ENCODE assay signal across 8 mouse cellular contexts in genomic region chr12:17510158-17510557, GRCm38 (mm10). TPM values are rescaled to one million over a fixed set of nuclear protein-coding genes. Genes with fewer than 3 reads are reported as not detected.
DNase-seq lines count a peak whose midpoint lies in the region; ATAC-seq and TF ChIP-seq lines count a peak whose summit lies in the region.

No protein-coding gene starts in this region.

- H3K36me3 ChIP-seq in hindbrain, postnatal 0 days (ENCODE audit: insufficient read depth, low read length): no peaks in the 10 kb centered on the region
- no peaks in the 10 kb centered on the region for H3K36me3 ChIP-seq in hindbrain, embryonic 13.5 days
- H3K36me3 ChIP-seq in lung, postnatal 0 days (ENCODE audit: insufficient read depth, low read length): no peaks in the 10 kb centered on the region
- no peaks in the 10 kb centered on the region for H3K36me3 ChIP-seq in intestine, embryonic 16.5 days (ENCODE audit: control insufficient read depth, insufficient read depth, low read length)

- H3K4me1 ChIP-seq in hindbrain, postnatal 0 days (ENCODE audit: insufficient read depth, low read length): no peaks in the 10 kb centered on the region
- H3K4me1 ChIP-seq in hindbrain, embryonic 13.5 days (replicated peaks): peaks cover 9% of the 10 kb centered on the region; the same call in 1 of the 2 replicates
- H3K4me1 ChIP-seq in lung, postnatal 0 days (ENCODE audit: insufficient read depth, low read depth, low read length): no peaks in the 10 kb centered on the region; the same call in 1 of the 2 replicates
- peaks cover 23% of the 10 kb centered on the region for H3K4me1 ChIP-seq in intestine, embryonic 16.5 days (ENCODE audit: control insufficient read depth, insufficient read depth, low read length)

- no peak for DNase-seq in hindbrain, postnatal 0 days (ENCODE audit: low spot score)
- peak; percentile 60 for DNase-seq in ES-CJ7 (ENCODE audit: low read depth, low spot score)
- DNase-seq in brain, adult 2 months (ENCODE audit: low read depth, low spot score): peak; percentile 61
- peak; percentile 93 for DNase-seq in lung, postnatal 0 days (ENCODE audit: low spot score)
- DNase-seq in spleen, postnatal 4 days (ENCODE audit: low spot score in 2 of 2): no peak
- no peak for DNase-seq in right cerebral cortex, postnatal 14 days

- H3K4me2 ChIP-seq in hindbrain, postnatal 0 days (ENCODE audit: low read depth, low read length): no peak overlapping the region
- H3K4me2 ChIP-seq in hindbrain, embryonic 13.5 days: no peak overlapping the region
- H3K4me2 ChIP-seq in lung, postnatal 0 days (replicated peaks; ENCODE audit: low read depth, low read length): peak overlapping the region; percentile 5; the same call in 1 of the 2 replicates
- H3K4me2 ChIP-seq in intestine, embryonic 16.5 days (ENCODE audit: low read depth, low read length): no peak overlapping the region

- no peak overlapping the region for H3K9ac ChIP-seq in hindbrain, postnatal 0 days (replicated peaks; ENCODE audit: low read length)
- no peak overlapping the region for H3K9ac ChIP-seq in hindbrain, embryonic 13.5 days
- H3K9ac ChIP-seq in lung, postnatal 0 days (replicated peaks; ENCODE audit: low read depth): no peak overlapping the region
- no peak overlapping the region for H3K9ac ChIP-seq in intestine, embryonic 16.5 days (ENCODE audit: low read depth, low read length)

- no peaks in the 10 kb centered on the region for H3K9me3 ChIP-seq in hindbrain, postnatal 0 days (ENCODE audit: low read length)
- H3K9me3 ChIP-seq in hindbrain, embryonic 13.5 days: no peaks in the 10 kb centered on the region
- H3K9me3 ChIP-seq in lung, postnatal 0 days (ENCODE audit: low read length): no peaks in the 10 kb centered on the region
- H3K9me3 ChIP-seq in intestine, embryonic 16.5 days (ENCODE audit: control insufficient read depth, low read length): no peaks in the 10 kb centered on the region

- H3K4me3 ChIP-seq in hindbrain, postnatal 0 days (ENCODE audit: low read length): no peak overlapping the region
- H3K4me3 ChIP-seq in hindbrain, embryonic 13.5 days: no peak overlapping the region
- no peak overlapping the region for H3K4me3 ChIP-seq in lung, postnatal 0 days (ENCODE audit: low read depth, low read length)
- H3K4me3 ChIP-seq in intestine, embryonic 16.5 days (ENCODE audit: low read length): no peak overlapping the region

- H3K27ac ChIP-seq in hindbrain, postnatal 0 days: no peak overlapping the region
- no peak overlapping the region for H3K27ac ChIP-seq in hindbrain, embryonic 13.5 days
- H3K27ac ChIP-seq in lung, postnatal 0 days (ENCODE audit: low read length): 0 out of 2 replicates have a peak overlapping the region, but pooled peaks have one; percentile 4
- no peak overlapping the region for H3K27ac ChIP-seq in intestine, embryonic 16.5 days (ENCODE audit: low read length)

- no peaks in the 10 kb centered on the region for H3K27me3 ChIP-seq in hindbrain, postnatal 0 days (ENCODE audit: insufficient read depth, low read length)
- no peaks in the 10 kb centered on the region for H3K27me3 ChIP-seq in hindbrain, embryonic 13.5 days
- H3K27me3 ChIP-seq in lung, postnatal 0 days (replicated peaks; ENCODE audit: insufficient read depth, low read length): no peaks in the 10 kb centered on the region
- H3K27me3 ChIP-seq in intestine, embryonic 16.5 days (replicated peaks; ENCODE audit: control insufficient read depth, insufficient read depth, low read length): no peaks in the 10 kb centered on the region

- peak; percentile 49 for TF ChIP-seq EP300 in lung, postnatal 0 days (IDR thresholded peaks at IDR 0.05)

- 39% methylated on average over 12 of the region's 12 CpGs for WGBS in hindbrain, postnatal 0 days
- 47% methylated on average over 12 of the region's 12 CpGs for WGBS in hindbrain, embryonic 13.5 days
- WGBS in lung, postnatal 0 days: 32% methylated on average over 12 of the region's 12 CpGs
- 50% methylated on average over 12 of the region's 12 CpGs for WGBS in intestine, embryonic 16.5 days

- peak; percentile 61; the same call in 1 of the 2 replicates for ATAC-seq in hindbrain, postnatal 0 days
- ATAC-seq in hindbrain, embryonic 13.5 days (ENCODE audit: low FRiP score): no peak
- ATAC-seq in lung, postnatal 0 days: peak; percentile 87
- ATAC-seq in intestine, embryonic 16.5 days: no peak

- no peak for TF ChIP-seq CTCF in hindbrain, postnatal 0 days (IDR thresholded peaks at IDR 0.05; ENCODE audit: low read depth)
- TF ChIP-seq CTCF in lung, postnatal 0 days (IDR thresholded peaks at IDR 0.05): no peak

RNA-seq across cellular contexts. Expression of gene Odc1, which starts 34.4 kb away (rescaled TPM):
- 193 and 214 TPM in 2 replicates for total RNA-seq in hindbrain, postnatal 0 days (2014; rRNA removed)
- polyA plus RNA-seq in hindbrain, postnatal 0 days (2015; fragmentation: Nextera tagmentation; extraction: Ambion mirVana): 119 and 122 TPM in 2 replicates
- polyA plus RNA-seq in hindbrain, embryonic 13.5 days (2015; fragmentation: Nextera tagmentation; extraction: Ambion mirVana): 148 and 155 TPM in 2 replicates
- 42.0 and 43.6 TPM in 2 replicates for polyA plus RNA-seq in lung, postnatal 0 days (2015; fragmentation: Nextera tagmentation; extraction: Ambion mirVana)
- polyA plus RNA-seq in intestine, embryonic 16.5 days (2015; fragmentation: Nextera tagmentation; extraction: Ambion mirVana): 168 and 176 TPM in 2 replicates

Comparison
In these comparisons a context has a peak if more than half of its experiments do, and no peak if none do; other contexts are left out.
1. ATAC-seq: peak in hindbrain, postnatal 0 days (single experiment) and lung, postnatal 0 days (single experiment); none in hindbrain, embryonic 13.5 days (single experiment) and intestine, embryonic 16.5 days (single experiment).
2. DNase-seq: peak in ES-CJ7 (single experiment), brain, adult 2 months (single experiment) and lung, postnatal 0 days (single experiment); none in hindbrain, postnatal 0 days (single experiment), spleen, postnatal 4 days (0 of 2) and right cerebral cortex, postnatal 14 days (single experiment).